Mouse (Mus musculus) liver, embryonic 13.5 days (tissue): ENCODE data around the gene Prss57. TPM values are rescaled to one million over a fixed set of nuclear protein-coding genes. Genes with fewer than 3 reads are reported as not detected.

ENCODE experiments used
- ATAC-seq: fragments of 200-750 bp; cut with Nextera tagmentation; 2 replicates; pipeline ENCODE4 v1.8.0; 2017; ENCODE audit warnings: low read depth, mild to moderate bottlenecking, moderate number of reproducible peaks, moderate library complexity
- DNase-seq: peaks from one replicate; pipeline ENCODE4 v3.0.0; 2022
- H3K27ac ChIP-seq: fragments of 300-500 bp; sonication (generic); 2 replicates; pipeline ENCODE4 v1.5.1; 2015; ENCODE audit warnings: moderate library complexity, mild to moderate bottlenecking, inconsistent platforms
- H3K27me3 ChIP-seq: fragments of 300-500 bp; sonication (generic); 2 replicates; pipeline ENCODE4 v1.6.1; 2015; ENCODE audit warnings: mild to moderate bottlenecking, inconsistent platforms
- H3K36me3 ChIP-seq: fragments of 300-500 bp; sonication (generic); 2 replicates; pipeline ENCODE4 v1.6.1; 2015; ENCODE audit warnings: mild to moderate bottlenecking, inconsistent platforms
- H3K4me1 ChIP-seq: fragments of 300-500 bp; sonication (generic); replicated peaks from 2 replicates; pipeline ENCODE4 v1.6.1; 2015; ENCODE audit warnings: inconsistent platforms
- H3K4me2 ChIP-seq: fragments of 300-500 bp; sonication (generic); 2 replicates; pipeline ENCODE4 v1.6.1; 2015; ENCODE audit warnings: inconsistent platforms, mild to moderate bottlenecking, moderate library complexity
- H3K4me3 ChIP-seq: fragments of 300-500 bp; sonication (generic); replicated peaks from 2 replicates; pipeline ENCODE4 v1.5.1; 2015; ENCODE audit warnings: mild to moderate bottlenecking, inconsistent platforms
- H3K9ac ChIP-seq: fragments of 300-500 bp; sonication (generic); 2 replicates; pipeline ENCODE4 v1.6.1; 2015; ENCODE audit warnings: mild to moderate bottlenecking, inconsistent platforms
- H3K9me3 ChIP-seq: fragments of 300-500 bp; sonication (generic); replicated peaks from 2 replicates; pipeline ENCODE4 v1.6.1; 2016; ENCODE audit warnings: inconsistent platforms
- WGBS: fragments of 180-500 bp; shearing (Covaris S2); methylation state at CpG from one replicate; pipeline ENCODE4 v1.1.7; 2015; ENCODE audit not compliant: insufficient replicate concordance; 5-methylcytosine and 5-hydroxymethylcytosine counted together
- polyA plus RNA-seq: library from polyadenylated mRNA; unstranded; fragments of >200 nt; fragmentation: Nextera tagmentation; extraction: Ambion mirVana; gene quantifications from 2 replicates; pipeline ENCODE4 v1.2.1, GENCODE M21; 2015

The Prss57 gene
- polyA plus RNA-seq, 1 experiment from 2014 or later, result 3.2 TPM

GRCm38 (mm10) chr10:79733847-79734246 lies 56.9 kb downstream of the Prss57 start:
- Histone ChIP-seq H3K9ac (no peak overlapping the region), H3K4me1 (no peaks in the 10 kb centered on the region), H3K27ac (no peak overlapping the region), H3K36me3 (peaks cover 49% of the 10 kb centered on the region), H3K4me2 (no peak overlapping the region), H3K27me3 (peaks cover 7% of the 10 kb centered on the region), H3K9me3 (peaks cover 13% of the 10 kb centered on the region; the same call in 1 of the 2 replicates), H3K4me3 (no peak overlapping the region)
- ATAC-seq (no peak), DNase-seq (no peak)
- WGBS, result 87% methylated on average over 15 of the region's 15 CpGs

- no peak overlapping the region for H3K27ac ChIP-seq
- 94% methylated on average over 1 of the region's 1 CpGs for WGBS
- H3K36me3 ChIP-seq, result peaks cover 35% of the 10 kb centered on the region
- no peak overlapping the region for H3K4me3 ChIP-seq
- no peaks in the 10 kb centered on the region for H3K4me1 ChIP-seq
- H3K9me3 ChIP-seq, result peaks cover 14% of the 10 kb centered on the region; the same call in 1 of the 2 replicates
- peaks cover 15% of the 10 kb centered on the region for H3K27me3 ChIP-seq
- ATAC-seq (no peak), DNase-seq (no peak)
- H3K4me2 ChIP-seq, result no peak overlapping the region
- H3K9ac ChIP-seq, result no peak overlapping the region
These were observed 58.3 kb downstream of the Prss57 start for GRCm38 (mm10) chr10:79732500-79732899.

Other genes starting within 250 kb of the Prss57 start
- 11.2 and 11.7 TPM in 2 replicates for gene Mier2, start 235.8 kb downstream of the Prss57 start, polyA plus RNA-seq
- gene Theg, start 203.6 kb downstream of the Prss57 start, polyA plus RNA-seq, result not detected in 2 replicates
- not detected in 2 replicates for gene C2cd4c, start 176.9 kb downstream of the Prss57 start, polyA plus RNA-seq
- 0.28 and 0.29 TPM in 2 replicates for gene Shc2, start 153.0 kb downstream of the Prss57 start, polyA plus RNA-seq
- not detected in 2 replicates for gene Odf3l2, start 145.2 kb downstream of the Prss57 start, polyA plus RNA-seq
- 0.24 and 0.27 TPM in 2 replicates for gene Madcam1, start 126.4 kb downstream of the Prss57 start, polyA plus RNA-seq
- 25.3 and 27.5 TPM in 2 replicates for gene Tpgs1, start 121.6 kb downstream of the Prss57 start, polyA plus RNA-seq
- 164 and 166 TPM in 2 replicates for gene Cdc34, start 108.8 kb downstream of the Prss57 start, polyA plus RNA-seq
- 0.22 and 0.32 TPM in 2 replicates for gene Gzmm, start 101.9 kb downstream of the Prss57 start, polyA plus RNA-seq
- gene Bsg, start 86.5 kb downstream of the Prss57 start, polyA plus RNA-seq, result 903 and 946 TPM in 2 replicates
- not detected in 2 replicates for gene Hcn2, start 74.3 kb downstream of the Prss57 start, polyA plus RNA-seq
- gene Polrmt, start 44.4 kb downstream of the Prss57 start, polyA plus RNA-seq, result 20.0 and 20.8 TPM in 2 replicates
- not detected in 2 replicates for gene Fgf22, start 35.9 kb downstream of the Prss57 start, polyA plus RNA-seq
- 43.7 and 48.5 TPM in 2 replicates for gene Rnf126, start 24.0 kb downstream of the Prss57 start, polyA plus RNA-seq
- 0.58 and 0.68 TPM in 2 replicates for gene Fstl3, start 13.7 kb downstream of the Prss57 start, polyA plus RNA-seq
- 7.1 and 7.4 TPM in 2 replicates for gene Palm, start 2.6 kb upstream of the Prss57 start, polyA plus RNA-seq
- gene Misp, start 30.0 kb upstream of the Prss57 start, polyA plus RNA-seq, result 0.25 and 0.75 TPM in 2 replicates
- 136 and 175 TPM in 2 replicates for gene Ptbp1, start 63.5 kb upstream of the Prss57 start, polyA plus RNA-seq
- gene Prtn3, start 83.5 kb upstream of the Prss57 start, polyA plus RNA-seq, result 54.8 and 64.6 TPM in 2 replicates
- 5.7 and 5.8 TPM in 2 replicates for gene Plppr3, start 83.7 kb upstream of the Prss57 start, polyA plus RNA-seq
- 47.1 and 59.3 TPM in 2 replicates for gene Elane, start 95.3 kb upstream of the Prss57 start, polyA plus RNA-seq
- not detected in 2 replicates for gene Cfd, start 99.9 kb upstream of the Prss57 start, polyA plus RNA-seq
- gene Med16, start 118.0 kb upstream of the Prss57 start, polyA plus RNA-seq, result 16.9 and 19.0 TPM in 2 replicates
- gene Gm26602, start 119.9 kb upstream of the Prss57 start, polyA plus RNA-seq, result 11.3 TPM in 1 of 2 replicates, not detected in the other
- gene Kiss1r, start 126.0 kb upstream of the Prss57 start, polyA plus RNA-seq, result 0.19 and 0.28 TPM in 2 replicates
- 63.0 and 63.8 TPM in 2 replicates for gene R3hdm4, start 130.2 kb upstream of the Prss57 start, polyA plus RNA-seq
- gene Arid3a, start 136.1 kb upstream of the Prss57 start, polyA plus RNA-seq, result 5.4 and 5.7 TPM in 2 replicates
- 78.2 and 83.0 TPM in 2 replicates for gene Wdr18, start 169.2 kb upstream of the Prss57 start, polyA plus RNA-seq
- 0.07 and 0.10 TPM in 2 replicates for gene Grin3b, start 179.8 kb upstream of the Prss57 start, polyA plus RNA-seq
- gene Tmem259, start 193.4 kb upstream of the Prss57 start, polyA plus RNA-seq, result 8.2 TPM in 2 replicates
- gene Cnn2, start 197.6 kb upstream of the Prss57 start, polyA plus RNA-seq, result 45.8 and 49.6 TPM in 2 replicates
- gene Abca7, start 205.5 kb upstream of the Prss57 start, polyA plus RNA-seq, result 6.3 and 7.4 TPM in 2 replicates
- 14.3 and 14.9 TPM in 2 replicates for gene Arhgap45, start 225.7 kb upstream of the Prss57 start, polyA plus RNA-seq
- 120 and 122 TPM in 2 replicates for gene Polr2e, start 248.8 kb upstream of the Prss57 start, polyA plus RNA-seq